Mouse (Mus musculus) testis, postnatal 10 days (tissue): Measurements from ENCODE around the gene Mup9.
"Not testable (repeated sequence)": the region's sequence is repeated elsewhere in the genome, so short reads cannot be mapped to it uniquely, and the experiment has no call there.

Source experiments
- DNase-seq: peaks from one replicate; pipeline ENCODE4 v3.0.0; 2021; ENCODE audit warnings: low spot score

The Mup9 gene

DNA sequence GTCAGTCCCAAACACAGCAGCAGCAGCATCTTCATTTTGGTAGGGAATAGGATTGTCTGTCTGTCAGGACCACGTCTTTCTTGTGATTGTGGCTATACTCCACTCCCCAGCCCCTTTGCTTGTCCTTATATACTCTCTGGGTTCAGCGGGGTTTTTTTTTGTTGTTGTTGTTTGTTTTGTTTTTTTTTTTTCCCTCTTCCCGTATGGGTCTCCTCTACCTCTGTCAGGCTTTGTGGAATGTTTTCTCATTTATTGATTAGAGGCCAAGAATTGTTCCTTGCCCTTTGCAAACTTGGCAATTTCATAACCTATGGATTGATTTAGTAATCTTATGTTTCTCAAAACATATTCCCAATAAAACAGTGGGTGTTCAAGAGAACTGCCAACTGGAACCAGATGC is at the start of gene Mup9:
Gene Mup9, minus strand, starts transcription at position 101 of the 400 bp plus-strand sequence.
- not testable (repeated sequence) for DNase-seq
